Mouse (Mus musculus) adipocyte (in vitro differentiated cells): ENCODE results near the gene Olfr884.

Experiments
- DNase-seq: peaks from one replicate; pipeline ENCODE4 v3.0.0-alpha.2; 2016; ENCODE audit warnings: low spot score

Gene Olfr884

GRCm38 (mm10) chr9:38046255-38046654 lies at the start of gene Olfr884:
TSS of gene Olfr884 (plus strand) at chr9:38046555.
- no peak for DNase-seq

GRCm38 (mm10) chr9:37998581-37999204 lies 47.7 kb upstream of the Olfr884 start:
- peak; percentile 45 for DNase-seq

- DNase-seq: no peak
These were observed 46.3 kb upstream of the Olfr884 start for GRCm38 (mm10) chr9:38000021-38000420.

- no peak for DNase-seq
These were observed 20.8 kb upstream of the Olfr884 start, which contains the start of gene Olfr883 for GRCm38 (mm10) chr9:38025508-38025907. TSS of gene Olfr883 (plus strand) at chr9:38025808.

GRCm38 (mm10) chr9:38061022-38061421 lies 14.7 kb downstream of the Olfr884 start, which contains the start of gene Olfr885:
TSS of gene Olfr885 (plus strand) at chr9:38061322.
- no peak for DNase-seq

GRCm38 (mm10) chr9:38083772-38084171 lies 37.4 kb downstream of the Olfr884 start, which contains the start of gene Olfr887:
TSS of gene Olfr887 (plus strand) at chr9:38084072.
- no peak for DNase-seq
